Mouse (Mus musculus) embryonic facial prominence, embryonic 11.5 days (tissue): ENCODE data around the gene Cpsf6. TPM values are rescaled to one million over a fixed set of nuclear protein-coding genes. Genes with fewer than 3 reads are reported as not detected.

ENCODE experiments used
- ATAC-seq: fragments of 200-750 bp; cut with Nextera tagmentation; replicated peaks from 2 replicates; pipeline ENCODE4 v1.8.0; 2017; ENCODE audit warnings: low read depth; ENCODE audit not compliant: insufficient number of reproducible peaks, low FRiP score, low TSS enrichment
- DNase-seq: peaks from one replicate; pipeline ENCODE4 v3.0.0-alpha.2; 2015; ENCODE audit warnings: low spot score
- H3K27ac ChIP-seq: fragments of 300-500 bp; sonication (generic); replicated peaks from 2 replicates; pipeline ENCODE4 v1.5.1; 2014; ENCODE audit warnings: mild to moderate bottlenecking, low read depth, low read length, control low read depth
- H3K27me3 ChIP-seq: fragments of 300-500 bp; sonication (generic); 2 replicates; pipeline ENCODE4 v1.6.1; 2014; ENCODE audit warnings: mild to moderate bottlenecking, low read length, moderate library complexity, mixed read lengths; ENCODE audit not compliant: control insufficient read depth, insufficient read depth
- H3K36me3 ChIP-seq: fragments of 300-500 bp; sonication (generic); replicated peaks from 2 replicates; pipeline ENCODE4 v1.6.1; 2014; ENCODE audit warnings: low read depth, mild to moderate bottlenecking, low read length, moderate library complexity, mixed read lengths; ENCODE audit not compliant: control insufficient read depth, insufficient read depth
- H3K4me1 ChIP-seq: fragments of 300-500 bp; sonication (generic); 2 replicates; pipeline ENCODE4 v1.6.1; 2014; ENCODE audit warnings: low read length, mixed read lengths; ENCODE audit not compliant: control insufficient read depth, insufficient read depth
- H3K4me2 ChIP-seq: fragments of 300-500 bp; sonication (generic); 2 replicates; pipeline ENCODE4 v1.6.1; 2014; ENCODE audit warnings: low read depth, mild to moderate bottlenecking, control low read depth, low read length, moderate library complexity
- H3K4me3 ChIP-seq: fragments of 300-500 bp; sonication (generic); 2 replicates; pipeline ENCODE4 v1.5.1; 2014; ENCODE audit warnings: low read depth, low read length, control low read depth
- H3K9ac ChIP-seq: fragments of 300-500 bp; sonication (generic); replicated peaks from 2 replicates; pipeline ENCODE4 v1.6.1; 2014; ENCODE audit warnings: mild to moderate bottlenecking, control low read depth, low read length
- H3K9me3 ChIP-seq: fragments of 300-500 bp; sonication (generic); replicated peaks from 2 replicates; pipeline ENCODE4 v1.6.1; 2016; ENCODE audit warnings: mild to moderate bottlenecking, low read length, inconsistent platforms, mixed read lengths; ENCODE audit not compliant: control insufficient read depth
- WGBS: fragments of 180-500 bp; shearing (Covaris S2); extraction: QIAGEN DNeasy Blood & Tissue Kit; methylation state at CpG from one replicate; pipeline ENCODE4 v1.1.7; 2014; 5-methylcytosine and 5-hydroxymethylcytosine counted together
- polyA plus RNA-seq: library from polyadenylated mRNA; unstranded; fragments of >200 nt; fragmentation: Nextera tagmentation; extraction: Ambion mirVana; gene quantifications from 2 replicates; pipeline ENCODE4 v1.2.1, GENCODE M21; 2014

Cpsf6 gene
- polyA plus RNA-seq, 1 experiment from 2014 or later: 223 TPM

DNA sequence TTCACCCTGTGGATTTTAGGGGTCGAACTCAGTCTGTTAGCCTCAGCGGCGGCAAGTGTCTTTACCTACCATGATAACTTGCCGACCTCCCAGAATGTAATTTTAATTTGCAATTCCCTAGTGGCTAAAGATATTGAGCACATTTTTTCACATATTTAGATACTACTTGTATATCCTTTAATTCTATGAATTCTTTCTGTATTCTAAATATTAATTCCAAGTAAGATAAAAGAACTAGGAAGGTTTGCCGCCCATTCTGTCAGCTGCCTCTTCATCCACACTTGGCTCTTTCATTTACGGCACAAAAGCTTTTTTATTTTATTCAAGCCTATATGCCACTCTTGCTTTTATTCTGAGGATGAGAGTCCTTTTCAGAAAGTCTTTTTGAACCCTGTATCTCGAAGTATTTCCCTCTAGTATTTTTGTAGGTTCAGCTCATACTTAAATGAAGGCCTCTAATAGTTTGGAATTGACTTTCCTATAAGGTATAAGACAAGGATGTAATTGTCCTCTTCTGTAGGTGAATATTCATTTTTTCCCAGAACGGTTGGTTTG is 3.3 kb upstream of the Cpsf6 start:
- Histone ChIP-seq H3K4me1 (no peaks in the 10 kb centered on the region), H3K36me3 (no peaks in the 10 kb centered on the region), H3K9me3 (no peaks in the 10 kb centered on the region), H3K4me2 (no peak overlapping the region), H3K27me3 (no peaks in the 10 kb centered on the region), H3K27ac (no peak overlapping the region), H3K9ac (no peak overlapping the region), H3K4me3 (no peak overlapping the region)
- DNase-seq: no peak
- ATAC-seq: no peak
- WGBS: 83% methylated on average over 8 of the region's 8 CpGs

DNA sequence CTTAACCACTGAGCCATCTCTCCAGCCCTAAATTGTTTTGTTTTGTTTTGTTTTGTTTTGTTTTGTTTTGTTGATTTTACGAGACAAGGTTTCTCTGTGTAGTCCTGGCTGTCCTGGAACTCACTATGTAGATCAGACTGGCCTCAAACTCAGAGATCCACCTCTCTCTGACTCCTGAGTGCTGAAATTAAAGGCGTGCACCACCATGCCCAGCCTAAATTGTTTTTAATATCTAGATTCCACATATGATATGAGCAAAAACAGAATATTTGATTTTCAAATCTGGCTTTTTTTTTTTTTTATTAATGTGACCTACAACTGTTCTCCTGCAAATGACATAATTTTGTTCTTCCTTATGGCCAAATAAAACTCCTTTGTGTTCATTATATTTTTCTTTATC is 2.3 kb upstream of the Cpsf6 start:
- H3K27ac ChIP-seq: no peak overlapping the region
- 77% methylated on average over 2 of the region's 2 CpGs for WGBS
- ATAC-seq (no peak), DNase-seq (no peak)
- no peak overlapping the region for H3K4me3 ChIP-seq
- H3K36me3 ChIP-seq: no peaks in the 10 kb centered on the region
- H3K9ac ChIP-seq: no peak overlapping the region
- H3K27me3 ChIP-seq: no peaks in the 10 kb centered on the region
- no peaks in the 10 kb centered on the region for H3K9me3 ChIP-seq
- no peaks in the 10 kb centered on the region for H3K4me1 ChIP-seq
- no peak overlapping the region for H3K4me2 ChIP-seq

DNA sequence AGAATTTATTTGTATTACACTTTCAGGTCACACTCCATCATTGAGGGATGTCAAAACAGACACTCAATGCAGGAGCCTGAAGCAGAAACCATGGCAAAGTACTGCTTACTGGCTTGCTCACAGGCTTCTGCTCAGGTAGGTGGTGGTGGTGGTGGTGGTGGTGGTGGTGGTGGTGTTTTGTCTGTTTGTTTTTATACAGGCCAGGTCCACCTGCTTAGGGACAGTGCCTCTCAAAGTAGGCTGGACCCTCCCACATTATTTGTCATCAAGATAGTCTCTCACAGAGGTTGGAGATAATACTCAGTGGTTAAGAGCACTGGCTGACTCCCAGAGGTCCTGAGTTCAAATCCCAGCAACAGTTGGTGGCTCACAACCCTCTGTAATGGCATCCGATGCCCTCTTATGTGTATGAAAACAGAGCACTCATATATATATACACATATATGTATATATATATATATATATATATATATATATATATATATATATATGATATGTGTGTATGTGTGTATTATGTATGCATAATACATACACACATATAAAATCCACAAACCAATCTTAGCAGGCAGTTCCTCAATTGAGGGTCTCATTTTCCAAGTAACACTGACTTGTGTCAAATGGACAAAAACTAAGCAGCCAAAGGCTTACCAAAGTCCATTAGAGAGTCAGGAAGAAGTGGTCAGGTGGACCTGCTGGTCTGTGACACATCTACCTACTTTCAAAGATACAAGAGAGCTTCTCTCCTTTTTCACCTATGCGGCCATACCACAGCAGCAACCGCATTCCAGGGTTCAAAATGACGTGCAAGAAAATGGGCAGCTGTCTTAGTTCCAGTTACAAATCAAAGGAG is 1.1 kb upstream of the Cpsf6 start:
- Histone ChIP-seq H3K27ac (no peak overlapping the region), H3K4me1 (no peaks in the 10 kb centered on the region), H3K9ac (no peak overlapping the region), H3K4me2 (no peak overlapping the region), H3K4me3 (no peak overlapping the region), H3K9me3 (no peaks in the 10 kb centered on the region), H3K36me3 (no peaks in the 10 kb centered on the region), H3K27me3 (no peaks in the 10 kb centered on the region)
- no peak for DNase-seq
- ATAC-seq: no peak
- WGBS: 94% methylated on average over 4 of the region's 4 CpGs

DNA sequence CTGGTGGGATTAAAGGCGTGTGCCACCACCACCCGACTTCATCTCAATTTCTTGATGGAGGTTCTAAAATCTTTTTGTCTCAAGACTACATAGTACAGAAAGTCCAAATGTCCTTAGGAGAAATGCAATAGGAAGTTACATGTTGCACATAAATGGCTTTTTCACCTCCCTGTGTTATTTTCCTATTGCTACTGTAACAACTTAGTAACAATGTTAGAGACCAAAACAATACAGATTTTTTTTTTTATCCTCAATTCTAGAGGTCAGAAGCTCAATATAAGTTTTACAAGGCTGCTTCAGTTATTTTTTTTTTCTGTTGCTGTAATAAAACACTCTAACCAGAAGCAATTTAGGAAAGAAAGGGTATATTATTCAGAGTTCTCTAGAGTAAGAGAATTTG is 374 bp downstream of the Cpsf6 start:
- H3K4me2 ChIP-seq: no peak overlapping the region
- DNase-seq: no peak
- H3K36me3 ChIP-seq: no peaks in the 10 kb centered on the region
- H3K9ac ChIP-seq: no peak overlapping the region
- H3K4me3 ChIP-seq: no peak overlapping the region
- 93% methylated on average over 2 of the region's 2 CpGs for WGBS
- H3K4me1 ChIP-seq: no peaks in the 10 kb centered on the region
- no peak overlapping the region for H3K27ac ChIP-seq
- no peaks in the 10 kb centered on the region for H3K27me3 ChIP-seq
- ATAC-seq: no peak
- H3K9me3 ChIP-seq: no peaks in the 10 kb centered on the region

DNA sequence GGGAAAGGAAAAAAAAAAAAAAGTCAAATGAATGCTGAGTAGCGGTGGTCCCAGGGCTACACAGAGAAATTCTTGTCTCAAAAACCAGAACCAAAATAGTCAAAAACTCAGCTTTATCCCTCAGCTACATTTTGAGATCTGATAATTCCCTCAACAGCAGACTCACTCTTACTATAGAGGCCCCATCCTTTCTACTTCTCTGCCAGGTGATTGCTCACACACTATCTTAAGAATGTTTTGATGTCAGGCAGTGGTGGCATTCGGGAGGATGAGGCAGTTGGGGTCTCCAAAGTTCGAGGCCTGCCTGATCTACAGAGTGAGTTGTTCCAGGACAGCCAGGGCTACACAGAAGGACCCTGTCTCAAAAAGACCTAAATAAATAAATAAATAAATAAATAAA is 1.2 kb downstream of the Cpsf6 start:
- Histone ChIP-seq H3K36me3 (no peaks in the 10 kb centered on the region), H3K4me2 (no peak overlapping the region), H3K9ac (no peak overlapping the region), H3K9me3 (no peaks in the 10 kb centered on the region), H3K27ac (no peak overlapping the region), H3K4me3 (no peak overlapping the region), H3K27me3 (no peaks in the 10 kb centered on the region), H3K4me1 (no peaks in the 10 kb centered on the region)
- ATAC-seq: no peak
- 93% methylated on average over 3 of the region's 3 CpGs for WGBS
- no peak for DNase-seq

DNA sequence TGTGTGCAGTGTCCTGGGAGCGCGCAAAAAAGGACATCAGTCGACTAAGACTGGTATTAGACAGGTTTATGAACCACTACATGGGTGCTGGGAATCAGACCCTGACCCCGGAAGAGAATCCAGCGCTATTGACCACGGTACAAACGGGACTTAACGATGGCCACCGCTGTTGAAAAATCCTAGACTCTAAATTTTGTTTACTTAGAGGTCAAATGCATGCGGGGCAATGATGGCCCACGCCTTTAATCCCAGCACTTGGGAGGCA is 1.6 kb downstream of the Cpsf6 start:
- Histone ChIP-seq H3K4me1 (no peaks in the 10 kb centered on the region), H3K4me2 (no peak overlapping the region), H3K27ac (no peak overlapping the region), H3K9ac (no peak overlapping the region), H3K36me3 (no peaks in the 10 kb centered on the region), H3K4me3 (no peak overlapping the region), H3K9me3 (no peaks in the 10 kb centered on the region), H3K27me3 (no peaks in the 10 kb centered on the region)
- DNase-seq: no peak
- no peak for ATAC-seq
- 93% methylated on average over 11 of the region's 11 CpGs for WGBS

DNA sequence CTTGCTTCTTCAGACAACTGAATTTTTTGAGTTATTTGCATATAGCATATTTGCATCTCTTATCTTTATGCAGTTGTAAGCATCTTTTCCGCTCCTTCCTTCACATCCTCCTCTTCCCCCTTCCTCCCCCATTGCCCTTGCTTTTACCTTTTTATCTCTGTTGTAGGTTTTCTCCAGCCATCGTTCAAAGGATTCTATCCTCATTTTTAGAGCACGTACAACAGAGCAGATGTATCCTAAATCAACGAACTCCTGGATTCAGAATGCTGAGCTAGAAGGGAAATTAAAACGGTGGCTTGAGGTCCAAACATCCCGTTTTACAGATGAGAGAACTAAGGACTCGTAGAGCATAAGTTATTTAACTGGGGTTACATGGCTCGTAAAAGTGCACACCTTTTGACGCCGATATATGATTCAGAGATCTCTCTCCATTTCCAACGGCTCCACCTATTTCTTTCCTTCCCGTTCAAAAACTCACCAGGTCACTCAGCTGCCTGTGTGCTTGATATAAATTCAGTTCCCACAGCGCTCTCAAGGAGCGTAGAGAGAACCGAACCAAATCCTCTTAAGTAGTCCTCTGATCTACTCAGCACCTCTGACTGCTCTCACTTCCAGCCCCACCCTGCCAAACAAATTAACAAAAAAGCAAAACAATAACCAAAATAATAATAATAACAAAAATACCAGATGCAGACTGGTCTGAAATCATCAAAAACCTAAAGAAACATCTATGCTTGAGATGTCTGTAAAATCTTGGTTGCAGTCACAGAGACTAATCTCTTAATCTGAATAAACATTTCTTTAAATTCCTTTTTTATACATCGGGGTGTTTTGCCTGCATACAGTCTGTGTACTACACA is 2.2 kb downstream of the Cpsf6 start:
- Histone ChIP-seq H3K27ac (no peak overlapping the region), H3K9ac (peak overlapping the region; percentile 52), H3K4me2 (peak overlapping the region; percentile 48), H3K27me3 (no peaks in the 10 kb centered on the region), H3K36me3 (no peaks in the 10 kb centered on the region), H3K9me3 (no peaks in the 10 kb centered on the region), H3K4me3 (peak overlapping the region; percentile 100), H3K4me1 (no peaks in the 10 kb centered on the region)
- ATAC-seq: no peak
- 19% methylated on average over 16 of the region's 16 CpGs for WGBS
- DNase-seq: peak; percentile 30
